ENCODE assay signal across 10 mouse cellular contexts in the genomic region with DNA sequence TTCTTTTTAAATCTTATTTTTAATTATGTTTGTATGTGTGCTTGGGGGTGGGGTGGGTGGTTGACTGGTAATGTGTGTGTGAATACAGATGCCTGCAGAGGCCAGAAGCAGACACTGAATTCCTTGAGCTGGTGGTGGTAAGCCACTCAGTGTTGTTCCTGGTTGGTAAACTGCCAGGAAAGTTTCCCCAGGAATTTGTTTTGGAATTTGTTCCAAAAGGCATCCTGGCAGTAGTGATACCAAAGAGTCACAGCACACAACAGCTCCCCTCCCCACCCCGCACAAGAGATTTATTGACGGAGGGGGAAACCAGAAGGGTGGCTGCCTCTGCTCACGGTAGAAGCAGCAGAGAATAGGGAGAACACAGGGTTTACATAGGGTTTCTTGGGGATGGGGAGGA.
DNase-seq lines count a peak whose midpoint lies in the region; ATAC-seq lines count a peak whose summit lies in the region.
"Had no signal": no experiment of that assay in that cellular context is flagged by ENCODE, and none has a peak within 500 bp of the region (broad histone marks: within the 10 kb centered on the region; RNA-seq: fewer than 3 reads in every experiment).

No protein-coding gene starts in this region.

- peak; percentile 3 for DNase-seq in gastrocnemius, postnatal 10 days
- no peak for DNase-seq in gastrocnemius, postnatal 14 days
- peak; percentile 43 for DNase-seq in adrenal gland, postnatal 14 days
- peak; percentile 3 to 50 for DNase-seq in heart, postnatal 14 days
- no peak for DNase-seq in thymus, postnatal 4 days
- no peak for DNase-seq in spleen, adult 12 weeks (ENCODE audit: low spot score)
- DNase-seq: layer of hippocampus, adult 9-11 months had no signal

- no peaks in the 10 kb centered on the region for H3K36me3 ChIP-seq in lung, embryonic 15.5 days
- H3K36me3 ChIP-seq: midbrain, embryonic 12.5 days had no signal

- peaks cover 5% of the 10 kb centered on the region; the same call in 1 of the 2 replicates for H3K4me1 ChIP-seq in lung, embryonic 15.5 days
- H3K4me1 ChIP-seq: midbrain, embryonic 12.5 days had no signal

- ATAC-seq in lung, embryonic 15.5 days (ENCODE audit: borderline replicate concordance, extremely low read depth, low FRiP score, low TSS enrichment) = peak; percentile 49; the same call in 1 of the 2 replicates
- no peak for ATAC-seq in megakaryocyte-erythroid progenitor cell, adult 5-6 weeks (replicated peaks; ENCODE audit: low FRiP score, low TSS enrichment, poor library complexity, severe bottlenecking)

- H3K4me3 ChIP-seq in lung, embryonic 15.5 days = no peak overlapping the region
- H3K4me3 ChIP-seq: midbrain, embryonic 12.5 days had no signal

- 40% methylated on average over 3 of the region's 3 CpGs for whole genome bisulfite sequencing in lung, embryonic 15.5 days

- no peak overlapping the region for H3K9ac ChIP-seq in lung, embryonic 15.5 days
- H3K9ac ChIP-seq: midbrain, embryonic 12.5 days had no signal

- intact Hi-C loops in gastrocnemius, postnatal 14 days (cut with DNase I; ENCODE audit: low total_unique reads) = no loop called here
- intact Hi-C loops in heart, postnatal 14 days (cut with DNase I) = no loop called here

- H3K4me2 ChIP-seq in lung, embryonic 15.5 days = no peak overlapping the region
- H3K4me2 ChIP-seq: midbrain, embryonic 12.5 days had no signal

- no peaks in the 10 kb centered on the region for H3K27me3 ChIP-seq in lung, embryonic 15.5 days
- H3K27me3 ChIP-seq: midbrain, embryonic 12.5 days had no signal

- H3K9me3 ChIP-seq in lung, embryonic 15.5 days = no peaks in the 10 kb centered on the region
- H3K9me3 ChIP-seq: midbrain, embryonic 12.5 days had no signal

- H3K27ac ChIP-seq in lung, embryonic 15.5 days = no peak overlapping the region
- H3K27ac ChIP-seq: midbrain, embryonic 12.5 days had no signal

Comparison
In these comparisons a context has a peak if more than half of its experiments do, and no peak if none do; other contexts are left out.
1. DNase-seq: peak in gastrocnemius, postnatal 10 days (single experiment), adrenal gland, postnatal 14 days (single experiment) and heart, postnatal 14 days (2 of 2); none in gastrocnemius, postnatal 14 days (single experiment), thymus, postnatal 4 days (single experiment) and spleen, adult 12 weeks (single experiment).